Mouse (Mus musculus) cerebellum, adult 2 months (tissue): Measurements from ENCODE around the gene Slc4a1ap. TPM values are rescaled to one million over a fixed set of nuclear protein-coding genes. Genes with fewer than 3 reads are reported as not detected.

Experiments used
- DNase-seq, 2 experiments: peaks; one replicate each; pipeline ENCODE4 v3.0.0; 2021
- H3K27ac ChIP-seq: fragments of 200-500 bp; 2 replicates; pipeline ENCODE4 v1.5.1; 2012; ENCODE audit warnings: low read length, control low read depth, inconsistent platforms; ENCODE audit not compliant: insufficient read depth
- H3K27me3 ChIP-seq: fragments of 200-500 bp; 2 replicates; pipeline ENCODE4 v1.6.1; 2012; ENCODE audit warnings: inconsistent platforms, mild to moderate bottlenecking, low read length, moderate library complexity; ENCODE audit not compliant: control insufficient read depth, insufficient read depth
- H3K4me1 ChIP-seq: fragments of 200-500 bp; 2 replicates; pipeline ENCODE4 v1.6.1; 2011; ENCODE audit warnings: low read length; ENCODE audit not compliant: control insufficient read depth, insufficient read depth
- H3K4me3 ChIP-seq: fragments of 200-500 bp; replicated peaks from 2 replicates; pipeline ENCODE3; 2011; ENCODE audit warnings: mild to moderate bottlenecking, low read depth, low read length, control low read depth; ENCODE audit not compliant: insufficient read depth
- CTCF ChIP-seq: fragments of 200-500 bp; IDR thresholded peaks from 2 replicates; pipeline ENCODE4 v1.5.1; 2011; ENCODE audit warnings: low read depth, mild to moderate bottlenecking, control low read depth, low read length, moderate library complexity, borderline replicate concordance; ENCODE audit not compliant: insufficient read depth
- POLR2A ChIP-seq: fragments of 200-500 bp; IDR thresholded peaks from 2 replicates; pipeline ENCODE4 v1.6.1; 2011; ENCODE audit warnings: low read length, control low read depth, borderline replicate concordance; ENCODE audit not compliant: insufficient read depth
- WGBS: fragments of 180-500 bp; shearing (Covaris S2); methylation state at CpG from one replicate; pipeline ENCODE4 v1.1.7; 2018; 5-methylcytosine and 5-hydroxymethylcytosine counted together
- polyA plus RNA-seq: library from polyadenylated mRNA; depleted of rRNA; stranded (reverse); fragments of >200 nt; gene quantifications from 2 replicates; pipeline ENCODE4 v1.2.3, GENCODE M21; 2012; rRNA removed

Gene Slc4a1ap
- polyA plus RNA-seq, 1 experiment: 26.3 TPM

GRCm38 (mm10) chr5:31599161-31599560 is 72.4 kb downstream of the Slc4a1ap start:
- TF ChIP-seq POLR2A: no peak
- TF ChIP-seq CTCF: no peak

GRCm38 (mm10) chr5:31601162-31601722 is 74.4 kb downstream of the Slc4a1ap start:
- Histone ChIP-seq H3K27me3 (no peaks in the 10 kb centered on the region), H3K4me1 (0 out of 2 replicates have a peak, but pooled peaks cover 3% of the 10 kb centered on the region), H3K27ac (no peak overlapping the region), H3K4me3 (no peak overlapping the region)
- no peak for TF ChIP-seq POLR2A
- TF ChIP-seq CTCF: no peak
- WGBS: 89% methylated on average over 7 of the region's 7 CpGs
- no peak for DNase-seq

More at GRCm38 (mm10) chr5:31599161-31599560, 72.4 kb downstream of the Slc4a1ap start:
- H3K27me3 ChIP-seq: no peaks in the 10 kb centered on the region
- WGBS: 89% methylated on average over 2 of the region's 2 CpGs
- no peak overlapping the region for H3K27ac ChIP-seq
- H3K4me3 ChIP-seq: no peak overlapping the region
- no peak for DNase-seq
- 0 out of 2 replicates have a peak, but pooled peaks cover 3% of the 10 kb centered on the region for H3K4me1 ChIP-seq

GRCm38 (mm10) chr5:31602377-31602776 is 75.6 kb downstream of the Slc4a1ap start:
- DNase-seq: no peak
- TF ChIP-seq CTCF (no peak), POLR2A (no peak)
- Histone ChIP-seq H3K4me3 (no peak overlapping the region), H3K4me1 (no peaks in the 10 kb centered on the region), H3K27me3 (no peaks in the 10 kb centered on the region), H3K27ac (no peak overlapping the region)
- 96% methylated on average over 1 of the region's 1 CpGs for WGBS

GRCm38 (mm10) chr5:31603766-31604165 is 77.0 kb downstream of the Slc4a1ap start:
- Histone ChIP-seq H3K27me3 (no peaks in the 10 kb centered on the region), H3K4me3 (no peak overlapping the region), H3K27ac (no peak overlapping the region), H3K4me1 (no peaks in the 10 kb centered on the region)
- 92% methylated on average over 6 of the region's 6 CpGs for WGBS
- TF ChIP-seq POLR2A: no peak
- DNase-seq: no peak

GRCm38 (mm10) chr5:31606151-31606550 is 79.4 kb downstream of the Slc4a1ap start:
- Histone ChIP-seq H3K4me1 (no peaks in the 10 kb centered on the region), H3K27me3 (no peaks in the 10 kb centered on the region), H3K27ac (no peak overlapping the region), H3K4me3 (no peak overlapping the region)
- 29% methylated on average over 3 of the region's 3 CpGs for WGBS
- TF ChIP-seq CTCF (no peak), POLR2A (no peak)
- DNase-seq: peak in 1 of 2 experiments; percentile 10

Other genes starting within 250 kb of the Slc4a1ap start
- 69.3 and 75.3 TPM in 2 replicates for gene Ift172, start 235.9 kb upstream of the Slc4a1ap start, polyA plus RNA-seq
- 184 and 190 TPM in 2 replicates for gene Fndc4, start 230.9 kb upstream of the Slc4a1ap start, polyA plus RNA-seq
- 1.2 and 1.4 TPM in 2 replicates for gene Gckr, start 229.6 kb upstream of the Slc4a1ap start, polyA plus RNA-seq
- gene Zfp512, start 74.6 kb upstream of the Slc4a1ap start, polyA plus RNA-seq: 46.1 and 46.3 TPM in 2 replicates
- gene 4930548H24Rik, start 41.3 kb upstream of the Slc4a1ap start, polyA plus RNA-seq: not detected in 2 replicates
- gene Gpn1, start 32.3 kb upstream of the Slc4a1ap start, polyA plus RNA-seq: 24.8 and 26.7 TPM in 2 replicates
- 17.1 and 17.9 TPM in 2 replicates for gene Supt7l, start 812 bp downstream of the Slc4a1ap start, polyA plus RNA-seq
- 80.4 and 81.9 TPM in 2 replicates for gene Mrpl33, start 69.9 kb downstream of the Slc4a1ap start, polyA plus RNA-seq
- 4.2 and 4.4 TPM in 2 replicates for gene Rbks, start 170.6 kb downstream of the Slc4a1ap start, polyA plus RNA-seq
- 42.8 and 43.5 TPM in 2 replicates for gene Babam2, start 170.7 kb downstream of the Slc4a1ap start, polyA plus RNA-seq